21 mouse cellular contexts compared by ENCODE assay signal in the genomic region with DNA sequence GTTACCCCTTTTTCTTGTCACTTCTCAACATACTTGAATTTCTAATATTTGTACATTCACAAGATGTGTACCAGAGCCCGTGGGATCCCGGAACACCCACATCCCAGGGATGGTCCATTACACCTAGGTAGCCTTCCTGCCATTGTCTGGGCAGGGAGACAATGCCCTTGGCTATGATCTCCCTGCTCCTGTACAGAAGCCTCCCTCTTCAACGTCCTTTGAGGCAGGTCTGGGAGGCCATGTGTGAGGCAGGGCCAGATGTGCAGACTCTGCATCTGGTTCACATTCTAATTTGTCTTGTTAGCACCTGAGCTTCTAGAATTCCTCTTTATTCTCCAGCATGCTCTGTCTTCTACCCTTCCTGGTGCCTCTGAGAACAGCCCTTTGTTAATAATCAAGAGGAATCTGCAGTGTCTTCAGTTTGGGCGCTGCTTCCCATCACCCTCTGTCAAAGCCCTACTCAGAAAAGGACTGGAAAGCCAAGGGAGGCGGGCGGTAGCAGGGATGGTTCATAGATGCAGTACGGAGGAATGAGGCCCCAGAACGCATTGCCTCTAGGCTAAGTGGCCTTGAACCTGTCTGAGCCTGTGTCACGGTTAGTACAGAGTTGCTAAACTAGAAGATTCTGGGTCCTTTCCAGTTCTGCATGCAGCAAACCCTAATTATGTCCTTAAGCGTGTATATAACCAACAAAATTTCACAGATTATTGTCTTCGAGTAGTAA. TPM values are rescaled to one million over a fixed set of nuclear protein-coding genes. Genes with fewer than 3 reads are reported as not detected.
DNase-seq lines count a peak whose midpoint lies in the region; ATAC-seq and TF ChIP-seq lines count a peak whose summit lies in the region.
"Had no signal": no experiment of that assay in that cellular context is flagged by ENCODE, and none has a peak within 500 bp of the region (broad histone marks: within the 10 kb centered on the region; RNA-seq: fewer than 3 reads in every experiment).

No protein-coding gene starts in this region.

- H3K4me2 ChIP-seq in lung, postnatal 0 days (replicated peaks; ENCODE audit: low read depth, low read length) = no peak overlapping the region
- H3K4me2 ChIP-seq: embryonic facial prominence, embryonic 13.5 days; limb, embryonic 13.5 days; liver, embryonic 15.5 days; midbrain, embryonic 12.5 days; neural tube, embryonic 12.5 days had no signal

- H3K9me3 ChIP-seq in lung, postnatal 0 days (ENCODE audit: low read length) = no peaks in the 10 kb centered on the region
- H3K9me3 ChIP-seq: embryonic facial prominence, embryonic 13.5 days; G1E; limb, embryonic 13.5 days; liver, embryonic 15.5 days; midbrain, embryonic 12.5 days; neural tube, embryonic 12.5 days had no signal

- peak; percentile 71 for DNase-seq in heart, adult 11 months
- DNase-seq in heart, adult 8-10 months (ENCODE audit: low spot score) = no peak
- peak; percentile 2 to 7 for DNase-seq in layer of hippocampus, postnatal 10 days (ENCODE audit: low spot score in 2 of 2)
- DNase-seq in layer of hippocampus, adult 8-10 months (ENCODE audit: low spot score in 2 of 2) = no peak
- no peak for DNase-seq in lung, postnatal 0 days (ENCODE audit: low spot score)
- no peak for DNase-seq in lung, postnatal 14 days
- DNase-seq in urinary bladder, postnatal 25 days (ENCODE audit: low spot score) = peak; percentile 1
- no peak for DNase-seq in urinary bladder, postnatal 10 days (ENCODE audit: low spot score)
- DNase-seq: gastrocnemius, postnatal 25 days had no signal

- TF ChIP-seq EP300 in lung, postnatal 0 days (IDR thresholded peaks at IDR 0.05) = no peak

- H3K9ac ChIP-seq in lung, postnatal 0 days (replicated peaks; ENCODE audit: low read depth) = no peak overlapping the region
- H3K9ac ChIP-seq: embryonic facial prominence, embryonic 13.5 days; limb, embryonic 13.5 days; liver, embryonic 15.5 days; midbrain, embryonic 12.5 days; neural tube, embryonic 12.5 days had no signal

- H3K4me3 ChIP-seq in lung, postnatal 0 days (ENCODE audit: low read depth, low read length) = no peak overlapping the region
- H3K4me3 ChIP-seq: embryonic facial prominence, embryonic 13.5 days; limb, embryonic 13.5 days; liver, embryonic 15.5 days; midbrain, embryonic 12.5 days; neural tube, embryonic 12.5 days had no signal

- WGBS in lung, postnatal 0 days = 51% methylated on average over 11 of the region's 11 CpGs

- no peaks in the 10 kb centered on the region for H3K36me3 ChIP-seq in lung, postnatal 0 days (ENCODE audit: insufficient read depth, low read length)
- H3K36me3 ChIP-seq: embryonic facial prominence, embryonic 13.5 days; G1E; limb, embryonic 13.5 days; liver, embryonic 15.5 days; midbrain, embryonic 12.5 days; neural tube, embryonic 12.5 days had no signal

- no peaks in the 10 kb centered on the region; the same call in 1 of the 2 replicates for H3K27me3 ChIP-seq in lung, postnatal 0 days (replicated peaks; ENCODE audit: insufficient read depth, low read length)

- no peak for TF ChIP-seq CTCF in lung, postnatal 0 days (IDR thresholded peaks at IDR 0.05)

- H3K4me1 ChIP-seq in lung, postnatal 0 days (ENCODE audit: insufficient read depth, low read depth, low read length) = 0 out of 2 replicates have a peak, but pooled peaks cover 5% of the 10 kb centered on the region
- H3K4me1 ChIP-seq: liver, embryonic 15.5 days had no signal

- no peak overlapping the region; the same call in 1 of the 2 replicates for H3K27ac ChIP-seq in lung, postnatal 0 days (ENCODE audit: low read length)
- H3K27ac ChIP-seq: embryonic facial prominence, embryonic 13.5 days; limb, embryonic 13.5 days; liver, embryonic 15.5 days; midbrain, embryonic 12.5 days; neural tube, embryonic 12.5 days had no signal

- ATAC-seq in lung, postnatal 0 days = peak; percentile 23; the same call in 1 of the 2 replicates

RNA-seq across cellular contexts. Expression of a gene that starts 1.6 kb away (rescaled TPM):
- 1 to 10 TPM in 2 of 4 experiments, under 1 TPM in 2; 0.22 to 1.8 (median 1.2) TPM for total RNA-seq in heart, adult 8-10 months (2022)
- total RNA-seq in layer of hippocampus, postnatal 10 days (2021) = 1 to 10 TPM; 5.1 to 5.2 TPM
- total RNA-seq in layer of hippocampus, adult 8-10 months (2022) = under 1 TPM in 2 of 4 experiments, not detected in 2; 0.13 to 0.19 TPM
- polyA plus RNA-seq in lung, postnatal 0 days (2015; fragmentation: Nextera tagmentation; extraction: Ambion mirVana) = 3.5 and 6.0 TPM in 2 replicates
- total RNA-seq: left cerebral cortex, adult 18-20 months had no signal
- polyA plus RNA-seq: G1E had no signal

RNA-seq across cellular contexts. Expression of a gene that starts 39.3 kb away (rescaled TPM):
- under 1 TPM in 3 of 4 experiments, not detected in 1; 0.20 to 0.69 (median 0.38) TPM for total RNA-seq in heart, adult 8-10 months (2022)
- under 1 TPM in 1 of 2 experiments, not detected in 1; 0.64 TPM for total RNA-seq in layer of hippocampus, postnatal 10 days (2021)
- under 1 TPM in 1 of 4 experiments, not detected in 3; 0.11 TPM for total RNA-seq in layer of hippocampus, adult 8-10 months (2022)
- polyA plus RNA-seq in lung, postnatal 0 days (2015; fragmentation: Nextera tagmentation; extraction: Ambion mirVana) = not detected in 2 replicates
- total RNA-seq: G1E; left cerebral cortex, adult 18-20 months had no signal
- polyA plus RNA-seq: activated CD4-positive, CD25-positive, alpha-beta regulatory T cell, adult 4 months; forebrain, embryonic 16.5 days; G1E; heart, embryonic 16.5 days; hindbrain, embryonic 11.5 days; kidney, adult 2 months; limb, embryonic 13.5 days; liver, embryonic 15.5 days; midbrain, embryonic 12.5 days; neural tube, embryonic 12.5 days had no signal

RNA-seq across cellular contexts. Expression of a gene that starts 39.4 kb away (rescaled TPM):
- 100 to 1,000 TPM; 135 to 164 (median 149) TPM for total RNA-seq in heart, adult 8-10 months (2022)
- total RNA-seq in layer of hippocampus, postnatal 10 days (2021) = 100 to 1,000 TPM; 488 to 510 TPM
- 1,000 to 10,000 TPM; 1,012 to 1,060 (median 1,025) TPM for total RNA-seq in layer of hippocampus, adult 8-10 months (2022)
- 135 and 142 TPM in 2 replicates for polyA plus RNA-seq in lung, postnatal 0 days (2015; fragmentation: Nextera tagmentation; extraction: Ambion mirVana)

Comparison
In these comparisons a context has a peak if more than half of its experiments do, and no peak if none do; other contexts are left out.
1. DNase-seq: peak in heart, adult 11 months (single experiment), layer of hippocampus, postnatal 10 days (2 of 2) and urinary bladder, postnatal 25 days (single experiment); none in heart, adult 8-10 months (single experiment), layer of hippocampus, adult 8-10 months (0 of 2), lung, postnatal 0 days (single experiment), lung, postnatal 14 days (single experiment) and urinary bladder, postnatal 10 days (single experiment).